Mouse (Mus musculus): ENCODE measurements around the gene Pgam5. TPM values are rescaled to one million over a fixed set of nuclear protein-coding genes. Genes with fewer than 3 reads are reported as not detected.

The Pgam5 gene
- polyA plus RNA-seq, 1 experiment = 0.82 TPM

- Histone ChIP-seq H3K4me1 (ENCODE audit: control insufficient read depth) (no peaks in the 10 kb centered on the region), H3K4me3 (replicated peaks) (no peak overlapping the region), H3K27me3 (ENCODE audit: control insufficient read depth) (no peaks in the 10 kb centered on the region), H3K9me3 (ENCODE audit: control insufficient read depth, low read length) (no peaks in the 10 kb centered on the region), H3K36me3 (ENCODE audit: control insufficient read depth) (peaks cover 84% of the 10 kb centered on the region)
- TF ChIP-seq GATA1 (IDR thresholded peaks at IDR 0.05; ENCODE audit: low read length) (no peak), TAL1 (IDR thresholded peaks at IDR 0.05; ENCODE audit: low read length) (no peak)
Observed at GRCm38 (mm10) chr5:110211312-110211711, 58.4 kb downstream of the Pgam5 start.

Other genes with a start within 250 kb of the Pgam5 start
- not detected in 2 replicates for gene Gm17655, start 197.4 kb downstream of the Pgam5 start, polyA plus RNA-seq (2012)
- gene Gm35315, start 175.5 kb downstream of the Pgam5 start, polyA plus RNA-seq (2012) = 0.02 TPM in 1 of 2 replicates, not detected in the other
- 0.03 TPM in 1 of 2 replicates, not detected in the other for gene Plcxd1, start 169.9 kb downstream of the Pgam5 start, polyA plus RNA-seq (2012)
- 2.2 and 2.8 TPM in 2 replicates for gene Gtpbp6, start 161.7 kb downstream of the Pgam5 start, polyA plus RNA-seq (2012)
- 0.01 and 0.02 TPM in 2 replicates for gene Zfp605, start 159.8 kb downstream of the Pgam5 start, polyA plus RNA-seq (2012)
- gene Chfr, start 134.1 kb downstream of the Pgam5 start, polyA plus RNA-seq (2012) = 2.5 and 4.0 TPM in 2 replicates
- 0.05 and 0.09 TPM in 2 replicates for gene Golga3, start 93.2 kb downstream of the Pgam5 start, polyA plus RNA-seq (2012)
- gene Ankle2, start 38.9 kb downstream of the Pgam5 start, polyA plus RNA-seq (2012) = 0.27 TPM in 2 replicates
- 2.8 and 4.4 TPM in 2 replicates for gene Pxmp2, start 16.3 kb upstream of the Pgam5 start, polyA plus RNA-seq (2012)
- gene Pole, start 16.4 kb upstream of the Pgam5 start, polyA plus RNA-seq (2012) = 1.5 and 1.7 TPM in 2 replicates
- gene P2rx2, start 73.3 kb upstream of the Pgam5 start, polyA plus RNA-seq (2012) = not detected in 2 replicates
- not detected in 2 replicates for gene Lrcol1, start 74.8 kb upstream of the Pgam5 start, polyA plus RNA-seq (2012)
- 10.6 and 11.5 TPM in 2 replicates for gene Fbrsl1, start 178.6 kb upstream of the Pgam5 start, polyA plus RNA-seq (2012)